Mouse (Mus musculus) stomach, postnatal 0 days (tissue): ENCODE results near the gene Gm5148.

Experiments
- CTCF ChIP-seq: IDR thresholded peaks from 2 replicates; pipeline ENCODE4 v1.5.1; 2016; ENCODE audit warnings: antibody characterized with exemption, low read depth, mild to moderate bottlenecking, moderate library complexity
- EP300 ChIP-seq: optimal IDR thresholded peaks from 2 replicates; pipeline ENCODE3; 2016; ENCODE audit warnings: antibody characterized with exemption

DNA sequence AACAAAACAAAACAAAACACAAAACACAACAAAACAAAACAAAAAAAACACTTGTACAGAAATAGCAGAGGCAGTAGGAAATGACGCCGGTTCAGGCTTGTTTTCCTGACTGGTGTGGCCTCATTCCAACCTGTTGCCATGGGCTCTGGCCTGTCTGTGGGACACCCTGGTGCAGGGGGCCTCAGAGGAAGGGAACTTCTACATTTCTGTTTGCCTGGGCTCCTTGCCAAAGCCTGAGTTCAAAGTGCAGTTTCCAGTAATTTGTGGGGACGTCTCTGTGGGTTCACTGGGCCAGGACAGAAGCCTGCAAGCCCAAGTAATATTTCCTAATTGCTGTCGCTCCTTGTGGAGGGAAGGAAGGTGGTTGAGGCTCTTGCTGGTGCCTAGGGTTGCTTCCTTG, 4.9 kb upstream of the Gm5148 start:
- TF ChIP-seq CTCF (no peak), EP300 (no peak)
